Mouse (Mus musculus): ENCODE measurements at regions not wholly inside any gene's neighbourhood (a gene's known extent, or its start where the extent isn't known, plus 50 kb on each side); places are given as distances from the start of the nearest gene placed in this dataset.
A peak's percentile ranks its signal among the peaks of the same experiment; 100 is the strongest.

GRCm38 (mm10) chr9:116401821-116402220 lies 226.7 kb upstream of the Tgfbr2 start:
- no peak for DNase-seq
- WGBS, result 40% methylated on average over 7 of the region's 7 CpGs
- Histone ChIP-seq H3K4me3 (replicated peaks; ENCODE audit: extremely low read depth, low read depth, low read length) (no peak overlapping the region), H3K4me1 (ENCODE audit: control insufficient read depth, insufficient read depth, low read length) (no peaks in the 10 kb centered on the region)
- TF ChIP-seq POLR2A (IDR thresholded peaks at IDR 0.05; ENCODE audit: borderline replicate concordance, extremely low read depth, low read depth, low read length) (no peak), CTCF (IDR thresholded peaks at IDR 0.05; ENCODE audit: insufficient read depth, low read length) (no peak)

GRCm38 (mm10) chr9:116400270-116400669 lies 225.1 kb upstream of the Tgfbr2 start:
- TF ChIP-seq CTCF (IDR thresholded peaks at IDR 0.05; ENCODE audit: insufficient read depth, low read length) (peak; percentile 7; the same call in 1 of the 2 replicates), POLR2A (IDR thresholded peaks at IDR 0.05; ENCODE audit: borderline replicate concordance, extremely low read depth, low read depth, low read length) (no peak)
- no peaks in the 10 kb centered on the region for H3K4me1 ChIP-seq (ENCODE audit: control insufficient read depth, insufficient read depth, low read length)
- DNase-seq, result no peak
- WGBS, result 70% methylated on average over 2 of the region's 2 CpGs
- H3K4me3 ChIP-seq (replicated peaks; ENCODE audit: extremely low read depth, low read depth, low read length), result no peak overlapping the region

GRCm38 (mm10) chr9:116399296-116399695 lies 224.1 kb upstream of the Tgfbr2 start:
- no peak overlapping the region for H3K4me3 ChIP-seq (replicated peaks; ENCODE audit: extremely low read depth, low read depth, low read length)
- no peak for DNase-seq
- 86% methylated on average over 1 of the region's 1 CpGs for WGBS
- TF ChIP-seq POLR2A (IDR thresholded peaks at IDR 0.05; ENCODE audit: borderline replicate concordance, extremely low read depth, low read depth, low read length) (no peak), CTCF (IDR thresholded peaks at IDR 0.05; ENCODE audit: insufficient read depth, low read length) (no peak)
- H3K4me1 ChIP-seq (ENCODE audit: control insufficient read depth, insufficient read depth, low read length), result no peaks in the 10 kb centered on the region

- 75% methylated on average over 8 of the region's 8 CpGs for WGBS
Measured at GRCm38 (mm10) chr9:116392258-116392657, 217.1 kb upstream of the Tgfbr2 start.

GRCm38 (mm10) chr9:116389781-116390180 lies 214.6 kb upstream of the Tgfbr2 start:
- 72% methylated on average over 3 of the region's 3 CpGs for WGBS
- H3K4me3 ChIP-seq (replicated peaks; ENCODE audit: extremely low read depth, low read depth, low read length), result no peak overlapping the region
- no peak for TF ChIP-seq POLR2A (IDR thresholded peaks at IDR 0.05; ENCODE audit: borderline replicate concordance, extremely low read depth, low read depth, low read length)
- TF ChIP-seq CTCF (IDR thresholded peaks at IDR 0.05; ENCODE audit: insufficient read depth, low read length), result no peak
- DNase-seq, result no peak
- no peaks in the 10 kb centered on the region for H3K4me1 ChIP-seq (ENCODE audit: control insufficient read depth, insufficient read depth, low read length)

More at GRCm38 (mm10) chr9:116392258-116392657, 217.1 kb upstream of the Tgfbr2 start:
- H3K4me3 ChIP-seq (replicated peaks; ENCODE audit: extremely low read depth, low read depth, low read length), result no peak overlapping the region
- TF ChIP-seq POLR2A (IDR thresholded peaks at IDR 0.05; ENCODE audit: borderline replicate concordance, extremely low read depth, low read depth, low read length) (no peak), CTCF (IDR thresholded peaks at IDR 0.05; ENCODE audit: insufficient read depth, low read length) (no peak)
- H3K4me1 ChIP-seq (ENCODE audit: control insufficient read depth, insufficient read depth, low read length), result no peaks in the 10 kb centered on the region
- no peak for DNase-seq

- DNase-seq, result no peak
- 52% methylated on average over 8 of the region's 8 CpGs for WGBS
- no peaks in the 10 kb centered on the region for H3K4me1 ChIP-seq (ENCODE audit: control insufficient read depth, insufficient read depth, low read length)
- TF ChIP-seq CTCF (IDR thresholded peaks at IDR 0.05; ENCODE audit: insufficient read depth, low read length) (no peak), POLR2A (IDR thresholded peaks at IDR 0.05; ENCODE audit: borderline replicate concordance, extremely low read depth, low read depth, low read length) (no peak)
- no peak overlapping the region for H3K4me3 ChIP-seq (replicated peaks; ENCODE audit: extremely low read depth, low read depth, low read length)
Measured at GRCm38 (mm10) chr9:116388863-116389262, 213.7 kb upstream of the Tgfbr2 start.

- TF ChIP-seq POLR2A (IDR thresholded peaks at IDR 0.05; ENCODE audit: borderline replicate concordance, extremely low read depth, low read depth, low read length), result no peak
- TF ChIP-seq CTCF (IDR thresholded peaks at IDR 0.05; ENCODE audit: insufficient read depth, low read length), result no peak
- H3K4me3 ChIP-seq (replicated peaks; ENCODE audit: extremely low read depth, low read depth, low read length), result no peak overlapping the region
- H3K4me1 ChIP-seq (ENCODE audit: control insufficient read depth, insufficient read depth, low read length), result no peaks in the 10 kb centered on the region
- DNase-seq, result no peak
- WGBS, result 96% methylated on average over 9 of the region's 9 CpGs
Measured at GRCm38 (mm10) chr9:116388025-116388424, 212.9 kb upstream of the Tgfbr2 start.

GRCm38 (mm10) chr9:116384176-116385076 lies 209.3 kb upstream of the Tgfbr2 start:
- 42% methylated on average over 21 of the region's 21 CpGs for WGBS
- peak; percentile 74 for TF ChIP-seq CTCF (IDR thresholded peaks at IDR 0.05; ENCODE audit: insufficient read depth, low read length)
- peak; percentile 25; the same call in 1 of the 2 replicates for TF ChIP-seq POLR2A (IDR thresholded peaks at IDR 0.05; ENCODE audit: borderline replicate concordance, extremely low read depth, low read depth, low read length)
- Histone ChIP-seq H3K4me1 (ENCODE audit: control insufficient read depth, insufficient read depth, low read length) (no peaks in the 10 kb centered on the region), H3K4me3 (replicated peaks; ENCODE audit: extremely low read depth, low read depth, low read length) (no peak overlapping the region)
- peak; percentile 80 for DNase-seq

GRCm38 (mm10) chr9:116383411-116384101 lies 208.4 kb upstream of the Tgfbr2 start:
- TF ChIP-seq CTCF (IDR thresholded peaks at IDR 0.05; ENCODE audit: insufficient read depth, low read length) (no peak), POLR2A (IDR thresholded peaks at IDR 0.05; ENCODE audit: borderline replicate concordance, extremely low read depth, low read depth, low read length) (no peak)
- DNase-seq, result peak; percentile 61
- Histone ChIP-seq H3K4me1 (ENCODE audit: control insufficient read depth, insufficient read depth, low read length) (no peaks in the 10 kb centered on the region), H3K4me3 (replicated peaks; ENCODE audit: extremely low read depth, low read depth, low read length) (no peak overlapping the region)
- WGBS, result 32% methylated on average over 18 of the region's 18 CpGs

Data from lung, adult 2 months (tissue).